Mouse (Mus musculus) heart, postnatal 14 days (tissue): ENCODE results near the gene Smarca1. TPM values are rescaled to one million over a fixed set of nuclear protein-coding genes. Genes with fewer than 3 reads are reported as not detected.
A peak's percentile ranks its signal among the peaks of the same experiment; 100 is the strongest.

ENCODE experiments used
- DNase-seq, 2 experiments: peaks; one replicate each; pipeline ENCODE4 v3.0.0; 2021 to 2022
- intact Hi-C: fragments of 180-260 bp; cut with DNase I; formaldehyde crosslinking; loops from one replicate; pipeline ENCODE4 v1.15.1; 2025
- long read RNA-seq, 2 experiments: library from polyadenylated mRNA; stranded (forward); transcript quantifications; one replicate each; pipeline ENCODE4 v2.0.0; 2021
- total RNA-seq, 2 experiments: library from RNA; stranded (reverse); gene quantifications; 2 replicates each; pipeline ENCODE4 v1.2.3; 2021

Gene Smarca1
- total RNA-seq, result 1 to 10 TPM; 2.0 to 2.6 TPM
- long read RNA-seq, experiment 1, partial matches to known transcripts, result 1 of 3 reads
- long read RNA-seq, experiment 1, other reads (novel, unspliced or antisense), result 2 of 3 reads
- long read RNA-seq, experiment 2, partial matches to known transcripts, result 0 of 3 reads
- long read RNA-seq, experiment 2, other reads (novel, unspliced or antisense), result 3 of 3 reads

DNA sequence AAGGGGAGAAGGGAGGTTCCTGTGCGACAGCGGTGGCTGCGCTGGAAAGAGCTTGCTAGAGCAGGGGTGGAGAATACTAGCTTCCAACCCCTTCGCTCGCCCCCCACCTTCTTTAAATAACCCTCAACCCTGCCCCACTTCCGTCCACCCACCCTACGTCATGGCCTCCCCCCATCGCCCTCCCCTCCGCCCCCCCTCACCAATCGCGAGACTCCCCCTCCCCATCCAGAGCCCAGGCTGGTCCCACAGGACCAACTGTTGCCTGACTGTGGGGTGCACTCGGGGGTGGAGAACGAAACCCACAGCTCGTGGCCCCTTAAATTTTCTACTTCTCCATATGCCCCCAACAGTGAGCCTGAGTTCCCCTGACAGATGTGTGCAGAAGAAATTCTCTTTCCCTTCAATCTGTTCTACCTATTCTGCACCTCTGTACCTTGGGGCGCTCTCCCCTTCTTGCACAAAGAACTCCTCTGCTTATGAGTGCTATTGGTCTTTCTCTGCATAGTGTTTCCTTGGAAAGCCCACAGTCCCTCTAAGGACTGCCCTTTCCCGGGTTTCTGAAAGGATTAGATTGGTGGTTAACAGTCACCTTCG lies at the start of gene Smarca1:
Smarca1 (minus strand) TSS at position 544 of the 594 bp plus-strand sequence.
- intact Hi-C loops, result no loop called here
- DNase-seq, result peak in 1 of 2 experiments; percentile 1

DNA sequence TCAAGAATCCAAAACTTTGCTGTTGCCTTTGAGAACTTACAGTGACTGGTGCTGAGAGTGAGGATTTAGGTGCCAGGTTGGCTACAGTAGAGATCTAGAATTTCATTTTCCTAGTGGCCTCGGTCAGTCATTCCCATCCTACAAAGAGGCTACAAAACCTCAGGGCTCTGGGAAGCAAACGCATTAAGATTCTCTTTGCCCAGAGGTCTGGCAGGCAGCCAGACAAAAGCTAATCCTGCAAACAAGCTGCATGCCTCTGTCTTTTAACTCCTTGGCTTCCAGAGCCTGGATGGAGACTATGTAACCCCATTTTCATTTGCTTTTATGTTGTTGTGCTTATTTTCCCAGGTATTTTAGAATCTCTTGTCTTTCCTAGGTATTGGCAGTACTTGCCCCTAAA lies 45.0 kb upstream of the Smarca1 start:
- DNase-seq, result peak; percentile 2 to 26
- intact Hi-C loops, result no loop called here

DNA sequence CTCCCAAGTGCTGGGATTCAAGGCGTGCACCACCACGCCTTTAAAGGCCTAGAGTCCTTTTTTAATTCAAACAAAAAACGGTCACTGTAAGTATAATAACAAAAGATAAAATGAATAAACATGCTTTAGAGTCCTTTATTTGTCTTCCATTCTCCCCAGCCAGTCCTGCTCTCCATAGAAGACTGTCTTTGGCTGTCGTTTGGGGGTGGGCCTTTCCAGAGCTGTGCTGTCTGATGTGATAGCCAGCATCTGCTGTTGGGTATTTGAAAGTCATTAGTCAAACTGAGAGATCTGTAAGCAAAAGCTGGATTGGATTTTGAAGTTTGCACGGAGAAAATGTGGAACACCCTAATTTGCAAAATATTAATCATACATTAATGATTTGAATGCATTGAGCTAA lies 44.1 kb upstream of the Smarca1 start:
- intact Hi-C loops, result no loop called here
- no peak for DNase-seq

DNA sequence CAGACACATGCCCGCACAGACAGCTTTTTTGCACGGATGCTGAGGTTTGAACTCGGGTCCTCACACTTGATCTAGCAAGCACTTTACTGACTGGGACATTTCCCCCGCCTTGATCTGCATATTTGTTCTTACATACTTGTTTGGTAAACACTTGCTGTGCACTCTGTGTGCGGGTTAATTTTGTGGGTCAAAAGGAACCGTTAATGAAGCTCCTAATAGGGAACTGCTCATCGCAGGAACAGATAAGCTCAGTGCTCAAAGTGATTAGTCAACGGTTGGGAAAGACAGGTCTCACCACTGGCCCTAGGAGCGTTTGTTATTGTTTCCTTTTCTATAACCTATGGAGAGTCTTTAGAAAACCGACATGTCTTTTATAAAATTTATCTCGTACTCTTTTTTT lies 41.6 kb upstream of the Smarca1 start:
- no peak for DNase-seq
- intact Hi-C loops, result no loop called here

DNA sequence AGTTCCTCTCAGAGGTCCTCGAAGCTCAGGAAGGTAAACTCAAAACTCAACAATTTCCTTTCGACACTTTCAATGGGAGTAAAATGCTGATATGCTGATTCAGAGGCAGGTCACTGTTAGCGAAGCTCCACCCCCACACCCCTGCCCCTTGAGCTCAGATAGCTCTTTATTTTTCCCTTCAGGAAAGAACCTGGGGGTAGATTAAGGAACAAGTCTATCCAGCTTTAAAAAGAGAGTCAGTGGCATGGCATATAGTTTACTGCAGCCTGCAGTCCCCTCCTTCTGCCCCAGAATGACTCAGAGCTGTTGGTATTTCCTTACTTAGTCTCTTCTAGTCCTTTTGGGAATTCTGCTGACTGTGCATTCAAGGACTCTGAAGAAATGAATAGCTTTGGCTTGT lies 37.7 kb upstream of the Smarca1 start:
- intact Hi-C loops, result no loop called here
- DNase-seq, result no peak

DNA sequence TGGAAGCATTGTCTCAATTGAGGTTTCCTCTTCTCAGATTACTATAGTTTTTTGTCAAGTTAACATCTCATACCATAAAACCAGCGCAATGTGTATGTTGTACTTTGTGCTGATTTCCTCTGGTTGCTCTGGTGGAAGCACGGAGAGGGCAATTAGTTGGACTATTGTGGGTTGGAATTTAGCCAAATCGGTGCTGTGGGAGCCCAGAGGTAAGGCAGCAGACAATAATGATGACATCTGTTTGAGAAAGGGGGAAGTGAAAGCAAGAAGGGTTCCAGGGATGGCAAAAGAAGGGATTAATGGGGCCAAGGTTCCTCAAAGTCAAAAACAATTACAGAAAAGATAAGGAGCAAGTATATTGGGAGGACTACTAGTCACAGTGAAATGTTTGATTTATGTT lies 35.2 kb upstream of the Smarca1 start:
- intact Hi-C loops, result no loop called here
- DNase-seq, result no peak

DNA sequence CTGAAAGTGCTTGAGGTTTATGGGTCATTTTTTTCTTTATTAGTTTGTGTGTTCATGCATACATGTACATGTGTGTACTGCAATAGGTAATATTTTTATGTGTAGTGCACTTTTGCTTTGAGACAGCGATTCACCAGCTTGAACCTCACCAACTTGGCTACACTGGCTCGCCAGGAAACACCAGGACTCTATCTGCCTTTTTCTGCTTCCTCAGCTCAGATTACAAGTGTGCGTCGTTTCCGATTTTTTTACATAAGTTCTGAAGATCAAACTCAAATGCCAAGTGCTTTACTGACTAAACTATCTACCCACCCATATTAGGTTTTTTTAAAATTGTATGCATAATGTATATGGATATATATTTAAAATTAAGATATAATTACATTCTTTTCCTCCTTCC lies 27.8 kb upstream of the Smarca1 start:
- intact Hi-C loops, result no loop called here
- no peak for DNase-seq

DNA sequence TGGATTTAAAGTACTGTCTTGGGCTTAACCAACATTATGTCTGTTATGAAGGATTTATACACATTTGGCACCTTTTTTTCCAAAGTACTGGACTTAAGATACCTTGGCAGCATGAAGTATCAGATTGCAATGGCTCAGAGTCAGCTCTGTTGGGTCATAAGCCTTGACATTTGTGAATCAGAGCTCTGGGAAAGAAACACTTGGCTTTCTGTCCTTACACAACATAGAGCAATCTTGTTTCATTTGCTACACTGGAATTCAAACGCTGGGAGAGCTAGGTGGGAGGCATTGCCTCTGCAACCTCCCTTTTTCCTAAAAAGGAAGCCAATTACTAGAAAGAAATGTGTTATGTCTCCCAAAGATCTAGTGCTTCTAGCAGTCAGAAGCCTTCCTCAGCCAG lies 24.1 kb upstream of the Smarca1 start:
- DNase-seq, result no peak
- intact Hi-C loops, result no loop called here

DNA sequence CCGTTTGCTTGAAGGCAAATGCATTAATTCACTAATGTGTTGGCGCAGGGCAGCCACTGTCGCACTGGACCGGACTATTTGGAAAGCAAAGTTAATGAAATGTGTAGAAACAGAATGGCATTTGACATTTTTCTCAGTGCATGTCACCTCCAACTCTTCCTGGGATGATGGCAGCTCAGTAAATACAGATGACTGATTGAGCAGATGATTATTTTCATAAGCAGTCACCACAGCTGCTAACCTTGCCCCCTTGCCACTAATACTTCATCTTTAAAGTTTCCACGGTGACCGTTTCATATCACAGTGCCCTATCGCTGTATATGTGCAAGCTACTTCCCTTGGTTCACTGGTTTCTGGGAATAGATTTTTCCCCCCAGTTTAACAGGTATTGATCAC lies 20.8 kb upstream of the Smarca1 start:
- DNase-seq, result no peak
- intact Hi-C loops, result no loop called here

DNA sequence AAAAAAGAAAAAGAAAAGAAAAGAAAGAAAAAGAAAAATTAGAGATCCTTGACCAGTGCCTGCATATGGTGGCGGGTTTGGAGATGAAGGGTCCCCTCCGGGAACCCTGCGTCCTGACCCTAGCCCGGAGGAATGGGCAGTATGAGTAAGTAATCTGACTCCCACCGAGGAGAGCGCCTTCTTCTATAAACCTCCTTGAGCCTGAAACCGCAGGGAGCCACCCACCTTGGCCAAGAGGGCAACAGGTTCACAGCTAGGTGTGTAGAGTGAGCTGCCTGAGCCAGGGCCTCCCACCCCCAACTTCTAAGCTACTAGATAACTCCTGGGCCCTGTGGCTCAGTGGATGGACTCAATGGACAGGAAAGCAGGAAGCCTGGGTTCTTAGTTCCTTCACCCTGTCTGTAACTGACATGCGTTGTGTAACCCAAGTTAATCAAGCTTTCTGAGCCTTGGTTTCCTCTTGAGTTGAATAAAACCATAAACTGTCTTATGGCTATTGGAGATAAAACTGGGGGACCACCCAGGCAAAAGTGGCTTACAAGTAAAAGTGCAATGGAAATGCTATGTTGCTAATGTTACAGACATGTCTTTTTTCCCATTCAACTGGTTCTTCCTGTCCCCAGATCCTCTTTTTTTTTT lies 20.2 kb upstream of the Smarca1 start:
- peak in 1 of 2 experiments; percentile 3 for DNase-seq
- intact Hi-C loops, result no loop called here

DNA sequence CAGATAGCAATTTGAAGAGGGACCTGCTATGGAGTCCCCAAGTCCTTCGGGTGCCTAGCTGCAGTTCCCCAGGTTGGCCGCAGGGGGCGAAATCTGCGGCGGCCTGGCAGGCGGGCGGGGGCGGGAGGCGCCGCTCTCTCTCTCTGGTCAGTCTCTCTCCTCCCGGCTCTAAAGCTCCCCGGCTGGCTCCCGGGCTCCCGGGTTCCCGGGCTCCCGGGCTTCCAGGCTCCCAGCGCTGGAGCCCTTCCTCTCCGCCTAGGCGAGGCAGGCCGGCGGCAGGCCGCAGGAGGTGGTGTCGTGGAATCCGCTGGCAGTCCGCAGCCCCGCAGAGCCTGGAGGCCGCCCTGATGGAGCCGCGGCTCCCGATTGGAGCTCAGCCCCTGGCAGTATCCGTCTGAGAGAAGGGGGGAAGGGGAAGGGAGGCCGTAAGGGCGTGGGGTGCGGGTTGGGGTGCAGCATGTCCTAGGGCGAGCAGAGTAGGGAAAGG lies 19.6 kb upstream of the Smarca1 start, which contains the start of gene Ocrl:
Ocrl (plus strand) TSS at position 82 of the 487 bp plus-strand sequence.
- DNase-seq, result peak; percentile 76 to 80
- intact Hi-C loops, result no loop called here

DNA sequence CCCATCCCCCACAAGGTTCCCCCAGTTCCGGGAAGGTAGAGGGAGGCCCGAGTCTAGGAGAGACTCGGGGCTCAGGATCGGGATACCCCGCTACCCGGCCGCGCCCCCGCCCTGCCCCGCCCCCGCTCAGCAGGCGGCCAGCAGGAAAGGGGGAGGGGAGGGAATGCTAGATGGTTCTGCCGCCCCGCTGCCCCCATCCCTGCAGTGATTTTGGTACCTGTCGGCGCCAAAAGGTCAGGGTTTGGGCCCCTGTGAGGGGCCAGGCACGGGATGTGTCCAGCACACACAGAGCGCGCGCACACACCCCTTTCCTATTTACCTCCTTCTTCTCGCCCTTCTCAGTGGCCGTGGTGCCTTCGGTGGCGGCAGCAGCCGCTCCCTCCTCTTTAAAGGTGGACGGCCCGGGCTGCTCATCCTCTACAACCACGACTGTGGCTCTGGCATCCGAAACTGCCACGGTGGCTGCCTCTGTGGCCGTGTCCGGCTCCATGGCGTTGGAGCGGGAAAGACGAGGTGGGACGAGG lies 805 bp downstream of the Smarca1 start:
- intact Hi-C loops, result no loop called here
- peak; percentile 3 to 7 for DNase-seq

DNA sequence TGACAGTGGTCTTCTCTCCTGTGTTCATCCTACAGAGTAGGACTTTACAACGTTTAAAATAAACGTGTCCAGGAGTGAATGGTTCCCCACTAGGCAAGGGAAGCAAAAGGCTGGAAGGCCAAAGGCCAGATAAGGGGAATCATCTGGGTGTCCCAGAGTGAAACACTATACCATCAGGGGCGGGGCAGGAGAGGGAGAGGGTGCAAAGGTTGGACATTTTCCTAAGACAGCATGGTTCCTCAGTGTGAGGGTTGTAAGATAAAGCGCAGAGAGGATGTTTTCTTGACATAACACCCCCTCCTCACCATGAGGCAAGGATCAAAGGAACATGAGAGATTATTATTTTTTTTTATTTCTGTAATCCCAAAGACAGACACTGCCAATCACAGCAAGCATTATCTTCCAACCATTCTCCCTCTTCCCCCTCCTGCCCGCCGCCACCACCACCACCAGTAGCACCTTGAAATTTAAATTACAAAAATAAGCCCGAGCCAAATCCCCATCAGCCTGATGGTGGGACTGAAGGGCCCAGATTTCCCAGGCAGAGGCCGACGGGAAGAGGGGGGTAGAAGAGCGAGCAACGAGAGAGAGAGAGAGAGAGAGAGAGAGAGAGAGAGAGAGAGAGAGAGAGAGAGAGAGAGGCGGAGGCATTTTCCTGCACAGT lies 1.4 kb downstream of the Smarca1 start:
- no peak for DNase-seq
- intact Hi-C loops, result no loop called here

DNA sequence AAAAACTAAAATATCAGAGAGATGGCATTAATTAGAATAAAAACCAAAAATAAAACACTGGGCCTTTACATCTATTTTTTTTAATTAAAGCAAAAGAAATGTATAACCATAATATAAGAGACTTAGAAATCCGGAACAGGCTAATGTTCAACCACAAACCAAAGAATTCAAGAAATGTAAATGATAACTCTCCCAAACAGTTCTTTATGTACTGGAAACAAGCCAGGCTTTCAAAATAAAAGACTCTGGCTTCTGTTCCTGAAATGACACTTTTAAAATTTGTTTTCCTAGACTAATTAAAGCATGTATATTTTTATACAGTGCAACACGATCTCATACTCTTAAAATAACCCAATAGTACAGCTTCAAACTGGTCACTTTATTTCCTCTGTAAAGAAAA lies 5.4 kb downstream of the Smarca1 start:
- DNase-seq, result no peak
- intact Hi-C loops, result no loop called here

DNA sequence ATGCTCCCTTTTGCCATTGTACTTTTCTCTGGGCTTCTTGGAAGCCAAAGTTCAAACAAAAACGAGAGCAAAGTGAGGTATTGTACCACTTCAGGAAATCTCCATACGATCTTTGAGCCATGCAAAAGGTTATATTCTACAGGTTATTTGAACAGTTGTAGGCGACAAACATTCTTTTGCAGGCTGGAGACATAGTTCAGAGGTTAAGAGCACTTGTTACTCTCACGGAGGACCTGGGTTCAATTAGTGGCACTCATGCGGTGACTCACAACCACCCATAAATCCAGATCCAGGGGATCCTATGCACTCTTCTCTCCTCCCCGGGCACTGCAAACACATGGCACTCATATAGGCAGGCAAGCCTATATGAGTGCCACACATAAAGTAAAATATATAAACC lies 10.0 kb downstream of the Smarca1 start:
- intact Hi-C loops, result no loop called here
- DNase-seq, result no peak

DNA sequence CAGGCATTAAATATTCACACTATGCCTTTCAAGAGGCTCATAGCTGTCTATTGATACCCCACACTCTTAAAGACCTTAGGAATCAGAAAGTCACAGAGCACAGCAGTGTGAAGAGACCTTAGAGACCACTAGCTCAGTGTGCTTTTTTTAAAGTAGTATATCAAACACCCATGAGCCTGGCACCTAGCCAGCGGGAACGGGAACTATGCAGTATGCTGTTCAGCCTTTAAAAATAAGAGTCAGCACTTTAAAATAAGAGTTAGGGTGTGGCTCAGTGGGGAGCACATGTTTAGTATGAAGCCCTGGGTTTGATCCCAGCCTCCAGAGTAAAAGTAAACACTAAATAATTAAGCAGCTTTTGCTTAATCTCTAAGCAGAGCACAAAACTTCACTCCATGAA lies 12.7 kb downstream of the Smarca1 start:
- DNase-seq, result peak; percentile 33 to 52
- intact Hi-C loops, result no loop called here

DNA sequence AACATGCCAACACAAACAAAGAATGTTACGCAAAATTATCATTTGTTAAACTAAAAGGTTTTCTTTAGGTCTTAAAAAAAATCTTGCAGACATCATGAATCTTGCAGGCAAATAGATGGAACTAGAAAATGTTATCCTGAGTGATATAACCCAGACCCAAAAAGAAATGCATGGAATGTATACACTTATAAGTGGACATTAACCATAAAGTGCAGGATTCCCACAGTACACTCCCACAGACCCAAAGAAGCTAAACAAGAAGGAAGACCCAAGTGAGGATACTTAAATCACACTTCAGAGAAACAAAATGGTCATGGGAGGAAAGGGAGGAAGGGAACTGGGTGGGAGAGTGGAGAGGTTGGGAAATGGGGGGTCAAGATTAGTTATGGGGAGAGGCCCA lies 34.2 kb downstream of the Smarca1 start:
- intact Hi-C loops, result no loop called here
- DNase-seq, result no peak

DNA sequence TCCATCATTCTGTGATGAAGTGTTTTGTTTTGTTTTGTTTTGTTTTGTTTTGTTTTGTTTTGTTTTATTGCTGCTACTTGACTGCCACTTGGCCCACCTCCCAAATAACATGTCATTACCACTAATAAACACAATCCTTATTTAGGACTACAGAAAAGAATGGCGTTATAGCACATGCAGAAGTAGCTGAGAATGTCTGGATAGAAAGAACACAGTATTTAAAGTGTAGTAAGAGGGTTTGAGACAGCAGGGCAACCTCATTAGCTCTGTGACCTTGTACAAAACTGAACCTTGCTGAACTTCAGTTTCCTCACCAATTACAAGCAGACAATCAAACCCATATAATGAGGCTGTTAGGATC lies 57.0 kb downstream of the Smarca1 start:
- intact Hi-C loops, result no loop called here

DNA sequence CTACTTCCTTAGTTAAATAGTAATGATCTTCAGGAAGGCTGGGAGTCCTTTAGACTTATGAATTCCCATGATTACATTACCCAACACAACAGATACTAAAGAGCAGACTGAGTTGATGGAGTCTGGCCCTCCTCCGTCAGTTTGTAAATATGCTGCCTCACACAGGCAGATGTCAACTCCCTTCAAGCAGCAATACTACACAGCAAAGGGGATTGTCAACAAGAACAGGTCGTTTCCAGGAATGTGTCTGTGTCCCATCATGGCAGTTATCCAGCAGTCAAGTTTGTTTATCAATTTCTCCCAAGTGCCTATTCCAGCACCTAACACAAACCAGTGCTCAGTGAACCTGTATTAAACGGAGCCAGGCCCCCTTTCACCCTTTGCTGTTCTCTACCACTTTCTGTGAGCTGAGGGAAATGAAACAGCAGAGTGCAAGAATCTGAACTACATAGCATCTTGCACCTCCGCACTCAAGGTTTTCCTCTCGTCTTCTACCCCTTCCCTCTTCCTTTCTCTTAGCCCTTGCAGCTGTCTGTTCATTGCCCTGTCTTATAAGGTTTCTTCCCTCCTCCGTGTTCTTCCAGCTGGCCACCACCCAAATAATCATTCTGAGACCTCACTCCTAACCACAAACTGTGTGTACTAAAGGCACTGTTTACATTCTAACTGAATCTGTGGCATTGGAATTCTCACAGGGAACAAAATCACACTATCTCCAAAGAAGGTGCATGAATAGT lies 57.5 kb downstream of the Smarca1 start:
- intact Hi-C loops, result no loop called here
- no peak for DNase-seq

More for the DNA sequence above, 57.0 kb downstream of the Smarca1 start:
- no peak for DNase-seq

DNA sequence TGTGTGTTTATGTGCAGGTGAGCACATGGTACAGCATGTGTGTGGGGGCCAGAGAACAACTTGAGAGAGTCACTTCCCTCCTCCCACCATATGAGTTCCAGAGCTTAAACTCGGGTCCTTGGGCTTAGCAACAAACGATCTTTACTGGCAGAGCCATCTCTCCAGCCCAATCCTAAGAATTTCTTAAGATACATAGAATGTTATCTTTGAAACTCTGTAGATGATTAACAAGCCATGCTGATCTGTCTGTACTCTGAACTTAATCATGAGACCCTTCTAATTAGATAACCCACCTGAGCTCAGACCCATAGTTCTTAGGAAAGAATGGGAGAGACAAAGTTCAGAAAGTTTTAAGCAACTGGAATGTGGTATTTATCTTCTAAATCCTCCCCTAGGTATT lies 59.3 kb downstream of the Smarca1 start:
- DNase-seq, result no peak
- intact Hi-C loops, result no loop called here

DNA sequence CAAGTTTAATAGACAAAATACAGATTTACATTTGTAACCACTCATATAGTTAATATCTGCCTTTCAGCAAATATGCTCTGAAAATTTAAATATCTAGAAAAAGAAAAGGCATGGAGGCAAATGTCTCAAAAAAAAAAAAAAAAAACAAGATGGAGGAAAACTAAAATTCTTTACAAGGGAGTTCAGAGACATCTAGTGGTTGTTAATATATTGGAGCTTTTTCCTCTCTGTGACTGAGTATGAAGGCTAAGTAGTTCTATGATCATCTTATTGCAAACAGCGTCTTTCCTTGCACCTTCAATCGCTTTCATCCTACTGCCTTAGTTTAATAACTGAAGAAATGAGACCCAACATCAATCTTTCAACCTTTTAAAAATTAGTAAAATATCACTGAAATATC lies 72.2 kb downstream of the Smarca1 start:
- DNase-seq, result no peak
- intact Hi-C loops, result loop anchor here (5.0 kb wide), 1 partner anchor 118 kb away; no protein-coding TSS in a partner anchor
